Comparison of ENCODE assay signal across 29 mouse cellular contexts in genomic region chr11:104264683-104265082, GRCm38 (mm10). TPM values are rescaled to one million over a fixed set of nuclear protein-coding genes. Genes with fewer than 3 reads are reported as not detected.
DNase-seq lines count a peak whose midpoint lies in the region; ATAC-seq and TF ChIP-seq lines count a peak whose summit lies in the region.
"Had no signal": no experiment of that assay in that cellular context is flagged by ENCODE, and none has a peak within 500 bp of the region (broad histone marks: within the 10 kb centered on the region; RNA-seq: fewer than 3 reads in every experiment).

No protein-coding gene starts in this region.

- peak; percentile 84 for ATAC-seq in kidney, embryonic 16.5 days (ENCODE audit: low FRiP score, low TSS enrichment)
- ATAC-seq in megakaryocyte-erythroid progenitor cell, adult 5-6 weeks (replicated peaks; ENCODE audit: low FRiP score, low TSS enrichment, poor library complexity, severe bottlenecking), result no peak
- ATAC-seq in erythroid progenitor cell, adult 5-6 weeks (replicated peaks; ENCODE audit: low FRiP score, poor library complexity, severe bottlenecking), result no peak
- ATAC-seq: activated CD4-positive, CD25-positive, alpha-beta regulatory T cell, adult 4 months; forebrain, embryonic 16.5 days; hindbrain, embryonic 16.5 days had no signal

- TF ChIP-seq CTCF in gastrocnemius, adult 2 months (IDR thresholded peaks at IDR 0.05), result no peak
- no peak for TF ChIP-seq CTCF in kidney, adult 2 months (conservative IDR thresholded peaks at IDR 0.05; ENCODE audit: insufficient read depth, insufficient read length, low read depth, low read length)

- no peak overlapping the region for H3K4me2 ChIP-seq in kidney, embryonic 16.5 days (replicated peaks; ENCODE audit: low read depth, low read length)
- H3K4me2 ChIP-seq: embryonic facial prominence, embryonic 12.5 days; liver, embryonic 11.5 days; lung, embryonic 15.5 days; neural tube, embryonic 15.5 days; stomach, embryonic 15.5 days had no signal

- no peak overlapping the region for H3K9ac ChIP-seq in kidney, embryonic 16.5 days (replicated peaks; ENCODE audit: low read length)
- H3K9ac ChIP-seq: embryonic facial prominence, embryonic 12.5 days; lung, embryonic 15.5 days; neural tube, embryonic 15.5 days; stomach, embryonic 15.5 days had no signal

- WGBS in kidney, adult 2 months, result 40% methylated on average over 6 of the region's 6 CpGs
- WGBS in kidney, embryonic 16.5 days, result 48% methylated on average over 6 of the region's 6 CpGs

- no peaks in the 10 kb centered on the region for H3K36me3 ChIP-seq in kidney, adult 2 months (ENCODE audit: control insufficient read depth, insufficient read depth, low read length)
- H3K36me3 ChIP-seq in kidney, embryonic 16.5 days (ENCODE audit: insufficient read depth, low read length), result no peaks in the 10 kb centered on the region
- H3K36me3 ChIP-seq: embryonic facial prominence, embryonic 12.5 days; forebrain, embryonic 10.5 days; lung, embryonic 15.5 days; neural tube, embryonic 15.5 days; stomach, embryonic 15.5 days had no signal

- H3K4me1 ChIP-seq in kidney, adult 2 months (ENCODE audit: control insufficient read depth, insufficient read depth, low read length), result peaks cover 26% of the 10 kb centered on the region
- H3K4me1 ChIP-seq in kidney, embryonic 16.5 days (ENCODE audit: insufficient read depth, low read length), result peaks cover 6% of the 10 kb centered on the region; the same call in 1 of the 2 replicates
- H3K4me1 ChIP-seq: lung, embryonic 15.5 days; neural tube, embryonic 15.5 days; stomach, embryonic 15.5 days had no signal

- H3K27me3 ChIP-seq in kidney, adult 2 months (replicated peaks; ENCODE audit: control insufficient read depth, insufficient read depth, low read length), result no peaks in the 10 kb centered on the region
- no peaks in the 10 kb centered on the region for H3K27me3 ChIP-seq in kidney, embryonic 16.5 days (ENCODE audit: insufficient read depth, low read length)
- H3K27me3 ChIP-seq: embryonic facial prominence, embryonic 12.5 days; lung, embryonic 15.5 days; neural tube, embryonic 15.5 days; stomach, embryonic 15.5 days had no signal

- no peak for DNase-seq in gastrocnemius, adult 2 months
- DNase-seq in gastrocnemius, adult 8-10 months (ENCODE audit: low spot score in 2 of 2), result no peak
- DNase-seq in kidney, adult 2 months, result peak; percentile 94
- DNase-seq in kidney, postnatal 36 days, result peak; percentile 82 to 91
- DNase-seq in MN1 (ENCODE audit: low spot score), result no peak
- DNase-seq: adrenal gland, postnatal 10 days; cerebellum, adult 8-10 months; cerebellum, postnatal 36 days; embryo, embryonic 11 days; gastrocnemius, postnatal 10 days; heart, postnatal 14 days; layer of hippocampus, adult 9-11 months; midbrain, embryonic 14.5 days; retina, postnatal 1 day; right cerebral cortex, postnatal 14 days; thymus, postnatal 25 days had no signal

- H3K4me3 ChIP-seq in gastrocnemius, adult 2 months, result no peak overlapping the region
- H3K4me3 ChIP-seq in kidney, adult 2 months (ENCODE audit: insufficient read depth, low read depth, low read length), result no peak overlapping the region
- H3K4me3 ChIP-seq in kidney, embryonic 16.5 days (ENCODE audit: low read length), result no peak overlapping the region
- H3K4me3 ChIP-seq: embryonic facial prominence, embryonic 12.5 days; forebrain, embryonic 10.5 days; lung, embryonic 15.5 days; neural tube, embryonic 15.5 days; stomach, embryonic 15.5 days had no signal

- no peaks in the 10 kb centered on the region for H3K9me3 ChIP-seq in kidney, embryonic 16.5 days (ENCODE audit: low read length)
- H3K9me3 ChIP-seq: embryonic facial prominence, embryonic 12.5 days; forebrain, embryonic 10.5 days; lung, embryonic 15.5 days; neural tube, embryonic 15.5 days; stomach, embryonic 15.5 days had no signal

- intact Hi-C loops in gastrocnemius, adult 2 months (cut with DNase I), result no loop called here

- H3K27ac ChIP-seq in gastrocnemius, adult 2 months, result peak overlapping the region; percentile 92; the same call in 1 of the 2 replicates
- peak overlapping the region; percentile 84; the same call in 1 of the 2 replicates for H3K27ac ChIP-seq in kidney, adult 2 months (ENCODE audit: insufficient read depth, low read depth, low read length)
- H3K27ac ChIP-seq in kidney, embryonic 16.5 days (ENCODE audit: low read length), result no peak overlapping the region; the same call in 1 of the 2 replicates
- H3K27ac ChIP-seq: embryonic facial prominence, embryonic 12.5 days; forebrain, embryonic 10.5 days; lung, embryonic 15.5 days; macrophage; neural tube, embryonic 15.5 days; stomach, embryonic 15.5 days had no signal

- no peak for TF ChIP-seq POLR2A in kidney, adult 2 months (IDR thresholded peaks at IDR 0.05; ENCODE audit: low read depth, low read length)

RNA-seq across cellular contexts. Expression of gene Mapt, which starts 33.5 kb away (rescaled TPM):
- total RNA-seq in gastrocnemius, adult 2 months (2021), result 10 to 100 TPM; 66.3 to 79.2 TPM
- 10 to 100 TPM; 70.3 to 90.9 (median 79.7) TPM for total RNA-seq in gastrocnemius, adult 8-10 months (2022)
- polyA plus RNA-seq in kidney, adult 2 months (2012; rRNA removed), result 49.8 and 53.4 TPM in 2 replicates
- 10.3 and 11.7 TPM in 2 replicates for polyA plus RNA-seq in kidney, embryonic 16.5 days (2015; fragmentation: Nextera tagmentation; extraction: Ambion mirVana)
- total RNA-seq in megakaryocyte-erythroid progenitor cell, adult 5-6 weeks (2014; fragmentation: Nextera tagmentation), result 3.4 and 4.1 TPM in 2 replicates
- total RNA-seq in megakaryocyte-erythroid progenitor cell, adult 5-6 weeks (2017), result 0.23 TPM in 1 of 2 replicates, not detected in the other
- not detected in 2 replicates for total RNA-seq in erythroid progenitor cell, adult 5-6 weeks (2015; ENCODE audit: low replicate concordance)
- 2.7 TPM in 1 of 2 replicates, not detected in the other for total RNA-seq in erythroid progenitor cell, adult 5-6 weeks (2017; ENCODE audit: low replicate concordance)
- polyA plus RNA-seq: macrophage had no signal

Comparison
In these comparisons a context has a peak if more than half of its experiments do, and no peak if none do; other contexts are left out.
1. DNase-seq: peak in kidney, adult 2 months (single experiment) and kidney, postnatal 36 days (2 of 2); none in gastrocnemius, adult 2 months (single experiment), gastrocnemius, adult 8-10 months (0 of 2) and MN1 (single experiment).
2. RNA of gene Mapt, which starts 33.5 kb away (total RNA-seq): 70.3 to 90.9 TPM in gastrocnemius, adult 8-10 months and 66.3 to 79.2 TPM in gastrocnemius, adult 2 months; 0.23 to 4.1 TPM in megakaryocyte-erythroid progenitor cell, adult 5-6 weeks and 2.7 TPM in erythroid progenitor cell, adult 5-6 weeks; every median in the first group is over 10 times any median in the second.